Mouse (Mus musculus): ENCODE data around the gene Tssk4.

DNA sequence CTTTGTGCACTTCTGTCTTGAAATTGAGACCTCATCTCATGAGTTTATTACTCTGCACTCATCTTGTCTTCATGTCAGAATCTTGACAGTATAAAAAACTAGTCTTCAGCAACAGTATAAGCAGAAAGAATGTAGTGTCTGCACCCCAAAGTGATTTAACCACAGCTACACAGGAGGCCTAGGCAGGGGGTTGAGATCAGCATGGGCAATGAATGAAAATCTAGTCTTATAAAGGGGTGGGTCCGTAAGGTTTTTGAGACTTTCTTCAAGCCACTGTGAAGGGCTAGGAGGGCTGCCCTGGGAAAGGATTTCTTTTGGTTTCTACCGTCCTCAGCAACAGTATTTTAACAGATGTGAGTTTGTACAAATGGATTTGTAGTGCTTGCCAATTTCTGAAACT is 10.7 kb downstream of the Tssk4 start:
- TF ChIP-seq CTCF (IDR thresholded peaks at IDR 0.05; ENCODE audit: low read depth, low read length): no peak
- no peak for TF ChIP-seq POLR2A (IDR thresholded peaks at IDR 0.05; ENCODE audit: borderline replicate concordance, low read depth, low read length)

Data from bone marrow macrophage, adult 2 months (primary cell).